In the genomic region with DNA sequence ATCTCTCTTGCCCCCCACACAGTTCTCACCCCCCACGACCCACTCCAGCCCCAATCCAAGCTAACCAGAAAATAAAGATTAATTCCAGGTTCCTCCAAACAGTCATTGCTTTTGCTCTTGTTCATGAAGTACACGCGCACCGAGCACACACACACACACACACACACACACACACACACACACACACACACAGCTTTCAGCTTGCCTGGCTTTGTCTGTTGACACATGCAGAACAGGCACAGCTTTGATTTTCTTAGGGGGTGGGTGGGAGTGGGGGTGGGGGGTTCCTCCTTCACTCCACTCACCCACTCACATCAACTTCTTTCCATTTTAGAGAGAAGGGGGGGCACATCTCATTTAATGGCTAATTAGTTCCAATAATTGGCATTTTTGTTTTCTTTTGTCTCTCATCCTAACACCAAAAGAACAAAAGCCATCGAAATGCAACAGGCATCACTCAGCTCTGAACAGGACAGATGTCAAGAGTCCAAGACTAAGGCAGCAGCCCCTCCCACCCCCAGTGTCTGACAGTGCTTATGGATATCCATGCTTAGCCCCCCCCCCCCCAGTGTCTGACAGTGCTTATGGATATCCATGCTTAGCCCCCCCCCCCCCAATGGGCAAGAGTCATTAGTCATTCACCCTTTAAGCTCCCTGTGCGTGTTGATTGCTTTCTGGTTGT, we compare ENCODE assay signal across 26 mouse cellular contexts. TPM values are rescaled to one million over a fixed set of nuclear protein-coding genes. Genes with fewer than 3 reads are reported as not detected.
A peak's percentile ranks its signal among the peaks of the same experiment; 100 is the strongest.
DNase-seq lines count a peak whose midpoint lies in the region; ATAC-seq and TF ChIP-seq lines count a peak whose summit lies in the region.
"Had no signal": no experiment of that assay in that cellular context is flagged by ENCODE, and none has a peak within 500 bp of the region (broad histone marks: within the 10 kb centered on the region; RNA-seq: fewer than 3 reads in every experiment).

No protein-coding gene starts in this region.

- WGBS in forebrain, embryonic 11.5 days = 0% methylated on average over 6 of the region's 6 CpGs
- WGBS in forebrain, postnatal 0 days = under 1% methylated on average over 6 of the region's 6 CpGs
- WGBS in forebrain, embryonic 13.5 days = under 1% methylated on average over 5 of the region's 6 CpGs
- under 1% methylated on average over 6 of the region's 6 CpGs for WGBS in midbrain, embryonic 14.5 days
- 2% methylated on average over 6 of the region's 6 CpGs for WGBS in intestine, postnatal 0 days

- peak; percentile 67 for DNase-seq in forebrain, embryonic 11.5 days (ENCODE audit: low spot score)
- no peak for DNase-seq in forebrain, postnatal 0 days
- no peak for DNase-seq in CH12.LX (ENCODE audit: extremely low read depth)
- DNase-seq in midbrain, embryonic 14.5 days = peak; percentile 53
- DNase-seq in liver = no peak
- no peak for DNase-seq in thymus, adult 18-20 months
- DNase-seq: cerebellum, adult 9-10 months; gastrocnemius, adult 2 months; heart, postnatal 10 days; kidney, adult 18-20 months; lung, postnatal 14 days; thymus, postnatal 25 days had no signal

- H3K79me2 ChIP-seq in CH12.LX (replicated peaks; ENCODE audit: control insufficient read depth, extremely low read depth, insufficient read depth, poor library complexity, severe bottlenecking) = no peaks in the 10 kb centered on the region

- dilution Hi-C loops in CH12.LX (cut with MboI; ENCODE audit: extremely low pct_ligation_motif_present, extremely low pct_unique_long_range_greater_than_20kb, low sequenced_read_pairs) = no loop called here

- ATAC-seq in forebrain, embryonic 11.5 days (replicated peaks; ENCODE audit: low FRiP score) = peak; percentile 38
- ATAC-seq in forebrain, postnatal 0 days = no peak
- ATAC-seq in forebrain, embryonic 13.5 days = peak; percentile 25; the same call in 1 of the 2 replicates
- 0 out of 2 replicates have a peak, but pooled peaks have one; percentile 31 for ATAC-seq in midbrain, embryonic 14.5 days (ENCODE audit: low FRiP score, low TSS enrichment)
- no peak for ATAC-seq in intestine, postnatal 0 days
- ATAC-seq: hindbrain, embryonic 16.5 days had no signal

- no peaks in the 10 kb centered on the region for H3K36me3 ChIP-seq in forebrain, embryonic 11.5 days (ENCODE audit: control insufficient read depth, insufficient read depth, low read length)
- H3K36me3 ChIP-seq in forebrain, postnatal 0 days (ENCODE audit: insufficient read depth) = no peaks in the 10 kb centered on the region
- H3K36me3 ChIP-seq in CH12.LX (replicated peaks in 1 of 2; ENCODE audit: control insufficient read depth in 1 of 2, insufficient read depth in 1 of 2, low read length in 1 of 2) = no peaks in the 10 kb centered on the region
- no peaks in the 10 kb centered on the region for H3K36me3 ChIP-seq in forebrain, embryonic 13.5 days (ENCODE audit: poor library complexity, severe bottlenecking)
- no peaks in the 10 kb centered on the region for H3K36me3 ChIP-seq in midbrain, embryonic 14.5 days (ENCODE audit: control insufficient read depth, insufficient read depth, low read length)
- H3K36me3 ChIP-seq in intestine, postnatal 0 days (ENCODE audit: control insufficient read depth, insufficient read depth) = no peaks in the 10 kb centered on the region
- H3K36me3 ChIP-seq: limb, embryonic 15.5 days; neural tube, embryonic 12.5 days had no signal

- H3K4me3 ChIP-seq in forebrain, embryonic 11.5 days (ENCODE audit: low read depth, low read length) = no peak overlapping the region
- no peak overlapping the region for H3K4me3 ChIP-seq in forebrain, postnatal 0 days (ENCODE audit: low read depth, low read length)
- H3K4me3 ChIP-seq in CH12.LX (replicated peaks in 1 of 3; ENCODE audit: low read depth in 2 of 3, low read length in 2 of 3, poor library complexity in 1 of 3) = no peak overlapping the region
- no peak overlapping the region for H3K4me3 ChIP-seq in forebrain, embryonic 13.5 days
- no peak overlapping the region for H3K4me3 ChIP-seq in midbrain, embryonic 14.5 days (replicated peaks; ENCODE audit: low read depth, low read length)
- H3K4me3 ChIP-seq in intestine, postnatal 0 days (ENCODE audit: low read depth, low read length) = no peak overlapping the region
- H3K4me3 ChIP-seq: gastrocnemius, adult 2 months; limb, embryonic 15.5 days; neural tube, embryonic 12.5 days had no signal

- no peak overlapping the region for H3K27ac ChIP-seq in forebrain, embryonic 11.5 days (ENCODE audit: low read depth, low read length)
- H3K27ac ChIP-seq in forebrain, postnatal 0 days (ENCODE audit: low read depth, low read length) = no peak overlapping the region
- H3K27ac ChIP-seq in CH12.LX (ENCODE audit: insufficient read depth, low read depth) = no peak overlapping the region
- no peak overlapping the region for H3K27ac ChIP-seq in forebrain, embryonic 13.5 days
- peak overlapping the region; percentile 52 for H3K27ac ChIP-seq in midbrain, embryonic 14.5 days (replicated peaks; ENCODE audit: low read depth, low read length)
- no peak overlapping the region for H3K27ac ChIP-seq in intestine, postnatal 0 days (ENCODE audit: low read depth, low read length)
- H3K27ac ChIP-seq: gastrocnemius, adult 2 months; kidney, postnatal 0 days; limb, embryonic 15.5 days; neural tube, embryonic 12.5 days had no signal

- no peak for TF ChIP-seq RAD21 in CH12.LX (IDR thresholded peaks at IDR 0.05; ENCODE audit: low read depth, low read length)

- H3K4me2 ChIP-seq in forebrain, embryonic 11.5 days (ENCODE audit: low read depth, low read length, severe bottlenecking) = no peak overlapping the region
- H3K4me2 ChIP-seq in forebrain, postnatal 0 days (ENCODE audit: low read depth) = no peak overlapping the region
- peak overlapping the region; percentile 40; the same call in 1 of the 2 replicates for H3K4me2 ChIP-seq in CH12.LX (ENCODE audit: insufficient read depth, low read depth, poor library complexity, severe bottlenecking)
- no peak overlapping the region for H3K4me2 ChIP-seq in forebrain, embryonic 13.5 days
- no peak overlapping the region for H3K4me2 ChIP-seq in midbrain, embryonic 14.5 days (ENCODE audit: low read length)
- H3K4me2 ChIP-seq in intestine, postnatal 0 days (replicated peaks; ENCODE audit: low read depth) = no peak overlapping the region
- H3K4me2 ChIP-seq: heart, embryonic 11.5 days; limb, embryonic 15.5 days; neural tube, embryonic 12.5 days had no signal

- no peak for TF ChIP-seq CTCF in forebrain, postnatal 0 days (IDR thresholded peaks at IDR 0.05; ENCODE audit: low read depth)
- TF ChIP-seq CTCF in CH12.LX (conservative IDR thresholded peaks at IDR 0.05 in 1 of 2, IDR thresholded peaks at IDR 0.05 in 1 of 2; ENCODE audit: low read depth in 2 of 2, low read length in 2 of 2) = no peak
- no peak for TF ChIP-seq CTCF in intestine, postnatal 0 days (IDR thresholded peaks at IDR 0.05; ENCODE audit: low read depth)

- H3K9me3 ChIP-seq in forebrain, embryonic 11.5 days (ENCODE audit: control insufficient read depth, low read length) = no peaks in the 10 kb centered on the region
- no peaks in the 10 kb centered on the region for H3K9me3 ChIP-seq in forebrain, postnatal 0 days (ENCODE audit: low read length)
- H3K9me3 ChIP-seq in CH12.LX (replicated peaks; ENCODE audit: low read length) = no peaks in the 10 kb centered on the region
- H3K9me3 ChIP-seq in forebrain, embryonic 13.5 days (replicated peaks) = no peaks in the 10 kb centered on the region
- no peaks in the 10 kb centered on the region for H3K9me3 ChIP-seq in midbrain, embryonic 14.5 days (ENCODE audit: control insufficient read depth, low read length)
- no peaks in the 10 kb centered on the region for H3K9me3 ChIP-seq in intestine, postnatal 0 days (ENCODE audit: control insufficient read depth)
- H3K9me3 ChIP-seq: limb, embryonic 15.5 days; neural tube, embryonic 12.5 days had no signal

- no peak for TF ChIP-seq POLR2A in CH12.LX (IDR thresholded peaks at IDR 0.05; ENCODE audit: low read depth, low read length)

- no peak for TF ChIP-seq EP300 in CH12.LX (IDR thresholded peaks at IDR 0.05; ENCODE audit: low read length)

- H3K9ac ChIP-seq in forebrain, embryonic 11.5 days (ENCODE audit: low read length) = no peak overlapping the region
- H3K9ac ChIP-seq in forebrain, postnatal 0 days = no peak overlapping the region
- H3K9ac ChIP-seq in CH12.LX (ENCODE audit: insufficient read depth, low read depth) = no peak overlapping the region
- H3K9ac ChIP-seq in forebrain, embryonic 13.5 days = no peak overlapping the region
- H3K9ac ChIP-seq in midbrain, embryonic 14.5 days (replicated peaks; ENCODE audit: low read length) = no peak overlapping the region
- no peak overlapping the region for H3K9ac ChIP-seq in intestine, postnatal 0 days (ENCODE audit: low read depth, low read length)
- H3K9ac ChIP-seq: limb, embryonic 15.5 days; neural tube, embryonic 12.5 days had no signal

- peaks cover 90% of the 10 kb centered on the region for H3K27me3 ChIP-seq in forebrain, embryonic 11.5 days (ENCODE audit: control insufficient read depth, insufficient read depth, low read length)
- H3K27me3 ChIP-seq in forebrain, postnatal 0 days (ENCODE audit: insufficient read depth, low read length) = peaks cover 91% of the 10 kb centered on the region
- no peaks in the 10 kb centered on the region for H3K27me3 ChIP-seq in CH12.LX (replicated peaks)
- peaks cover 97% of the 10 kb centered on the region for H3K27me3 ChIP-seq in forebrain, embryonic 13.5 days
- peaks cover 67% of the 10 kb centered on the region for H3K27me3 ChIP-seq in midbrain, embryonic 14.5 days (ENCODE audit: control insufficient read depth, insufficient read depth, low read length)
- peaks cover 94% of the 10 kb centered on the region for H3K27me3 ChIP-seq in intestine, postnatal 0 days (replicated peaks; ENCODE audit: control insufficient read depth, insufficient read depth, low read length)

- in situ Hi-C loops in CH12.LX (cut with MboI; ENCODE audit: low pct_ligation_motif_present, low pct_unique_long_range_greater_than_20kb, low sequenced_read_pairs) = loop anchor here (25.0 kb wide), 1 partner anchor 431 kb away; no protein-coding TSS in a partner anchor

- peaks cover 10% of the 10 kb centered on the region for H3K4me1 ChIP-seq in forebrain, embryonic 11.5 days (replicated peaks; ENCODE audit: control insufficient read depth, insufficient read depth, low read length)
- H3K4me1 ChIP-seq in forebrain, postnatal 0 days (ENCODE audit: insufficient read depth) = no peaks in the 10 kb centered on the region
- peaks cover 3 to 9% of the 10 kb centered on the region in 2 experiments; a peak in 2 of 4 replicates for H3K4me1 ChIP-seq in CH12.LX (ENCODE audit: control insufficient read depth in 1 of 2, insufficient read depth in 2 of 2)
- H3K4me1 ChIP-seq in forebrain, embryonic 13.5 days = peaks cover 14% of the 10 kb centered on the region; the same call in 1 of the 2 replicates
- H3K4me1 ChIP-seq in midbrain, embryonic 14.5 days (ENCODE audit: control insufficient read depth, insufficient read depth, low read length) = peaks cover 16% of the 10 kb centered on the region
- no peaks in the 10 kb centered on the region for H3K4me1 ChIP-seq in intestine, postnatal 0 days (replicated peaks; ENCODE audit: control insufficient read depth, insufficient read depth, low read length)

RNA-seq across cellular contexts. Expression of a gene that starts 3.6 kb away (rescaled TPM):
- 3.4 and 4.2 TPM in 2 replicates for polyA plus RNA-seq in forebrain, embryonic 11.5 days (2014; fragmentation: Nextera tagmentation; extraction: Ambion mirVana)
- total RNA-seq in forebrain, postnatal 0 days (2014; rRNA removed) = 0.48 and 0.62 TPM in 2 replicates
- polyA plus RNA-seq in forebrain, postnatal 0 days (2015; fragmentation: Nextera tagmentation; extraction: Ambion mirVana) = 1.4 and 1.8 TPM in 2 replicates
- total RNA-seq in CH12.LX (2012; rRNA removed) (0.08 and 0.34 TPM in 2 replicates), CH12.LX (2014; rRNA removed) (0.11 and 0.20 TPM in 2 replicates)
- polyA plus RNA-seq in CH12.LX (2012; ENCODE audit: insufficient read length, low read depth) = 0.50 and 0.63 TPM in 2 replicates
- 1.4 and 3.3 TPM in 2 replicates for polyA plus RNA-seq in forebrain, embryonic 13.5 days (2015; fragmentation: Nextera tagmentation; extraction: Ambion mirVana)
- 88.6 and 120 TPM in 2 replicates for polyA plus RNA-seq in midbrain, embryonic 14.5 days (2014; fragmentation: Nextera tagmentation; extraction: Ambion mirVana)
- polyA plus RNA-seq in intestine, postnatal 0 days (2015; fragmentation: Nextera tagmentation; extraction: Ambion mirVana) = 0.59 and 0.61 TPM in 2 replicates
- total RNA-seq: granulocyte monocyte progenitor cell, adult 5-6 weeks; layer of hippocampus, adult 18-20 months; left cerebral cortex, postnatal 36 days had no signal

RNA-seq across cellular contexts. Expression of a gene that starts 4.1 kb away (rescaled TPM):
- polyA plus RNA-seq in forebrain, embryonic 11.5 days (2014; fragmentation: Nextera tagmentation; extraction: Ambion mirVana) = not detected in 2 replicates
- not detected in 2 replicates for total RNA-seq in forebrain, postnatal 0 days (2014; rRNA removed)
- polyA plus RNA-seq in forebrain, postnatal 0 days (2015; fragmentation: Nextera tagmentation; extraction: Ambion mirVana) = not detected in 2 replicates
- total RNA-seq in CH12.LX (2012; rRNA removed) = 0.17 and 0.38 TPM in 2 replicates
- not detected in 2 replicates for total RNA-seq in CH12.LX (2014; rRNA removed)
- not detected in 2 replicates for polyA plus RNA-seq in CH12.LX (2012; ENCODE audit: insufficient read length, low read depth)
- not detected in 2 replicates for polyA plus RNA-seq in forebrain, embryonic 13.5 days (2015; fragmentation: Nextera tagmentation; extraction: Ambion mirVana)
- polyA plus RNA-seq in midbrain, embryonic 14.5 days (2014; fragmentation: Nextera tagmentation; extraction: Ambion mirVana) = 5.5 and 6.3 TPM in 2 replicates
- polyA plus RNA-seq in intestine, postnatal 0 days (2015; fragmentation: Nextera tagmentation; extraction: Ambion mirVana) = not detected in 2 replicates
- total RNA-seq: adrenal gland, adult 18-20 months; gastrocnemius, adult 2 months; granulocyte monocyte progenitor cell, adult 5-6 weeks; heart, postnatal 10 days; layer of hippocampus, adult 18-20 months; left cerebral cortex, postnatal 36 days had no signal
- polyA plus RNA-seq: cortical plate, adult 2 months; limb, embryonic 15.5 days; liver, embryonic 16.5 days; small intestine, adult 2 months had no signal

RNA-seq across cellular contexts. Expression of a gene that starts 12.4 kb away (rescaled TPM):
- not detected in 2 replicates for polyA plus RNA-seq in forebrain, embryonic 11.5 days (2014; fragmentation: Nextera tagmentation; extraction: Ambion mirVana)
- not detected in 2 replicates for total RNA-seq in forebrain, postnatal 0 days (2014; rRNA removed)
- polyA plus RNA-seq in forebrain, postnatal 0 days (2015; fragmentation: Nextera tagmentation; extraction: Ambion mirVana) = not detected in 2 replicates
- total RNA-seq in CH12.LX (2012; rRNA removed) = not detected in 2 replicates
- total RNA-seq in CH12.LX (2014; rRNA removed) = not detected in 2 replicates
- polyA plus RNA-seq in CH12.LX (2012; ENCODE audit: insufficient read length, low read depth) = not detected in 2 replicates
- polyA plus RNA-seq in forebrain, embryonic 13.5 days (2015; fragmentation: Nextera tagmentation; extraction: Ambion mirVana) = not detected in 2 replicates
- polyA plus RNA-seq in midbrain, embryonic 14.5 days (2014; fragmentation: Nextera tagmentation; extraction: Ambion mirVana) = 1.7 and 2.5 TPM in 2 replicates
- polyA plus RNA-seq in intestine, postnatal 0 days (2015; fragmentation: Nextera tagmentation; extraction: Ambion mirVana) = not detected in 2 replicates
- total RNA-seq: gastrocnemius, adult 2 months; granulocyte monocyte progenitor cell, adult 5-6 weeks; heart, postnatal 10 days; layer of hippocampus, adult 18-20 months; left cerebral cortex, postnatal 36 days had no signal
- polyA plus RNA-seq: cortical plate, adult 2 months; heart, embryonic 11.5 days; limb, embryonic 15.5 days; liver, embryonic 16.5 days; small intestine, adult 2 months had no signal

Comparison
In these comparisons a context has a peak if more than half of its experiments do, and no peak if none do; other contexts are left out.
1. ATAC-seq: peak in forebrain, embryonic 11.5 days (single experiment), forebrain, embryonic 13.5 days (single experiment) and midbrain, embryonic 14.5 days (single experiment); none in forebrain, postnatal 0 days (single experiment) and intestine, postnatal 0 days (single experiment).
2. DNase-seq: peak in forebrain, embryonic 11.5 days (single experiment) and midbrain, embryonic 14.5 days (single experiment); none in forebrain, postnatal 0 days (single experiment), CH12.LX (single experiment), liver (single experiment) and thymus, adult 18-20 months (0 of 2).
3. RNA of a gene that starts 3.6 kb away (polyA plus RNA-seq): 88.6 to 120 TPM in midbrain, embryonic 14.5 days; 3.4 to 4.2 TPM in forebrain, embryonic 11.5 days, 1.4 to 3.3 TPM in forebrain, embryonic 13.5 days, 1.4 to 1.8 TPM in forebrain, postnatal 0 days, 0.50 to 0.63 TPM in CH12.LX and 0.59 to 0.61 TPM in intestine, postnatal 0 days; every median in the first group is over 10 times any median in the second.